Mouse (Mus musculus): ENCODE results near the gene Amdhd2.

DNA sequence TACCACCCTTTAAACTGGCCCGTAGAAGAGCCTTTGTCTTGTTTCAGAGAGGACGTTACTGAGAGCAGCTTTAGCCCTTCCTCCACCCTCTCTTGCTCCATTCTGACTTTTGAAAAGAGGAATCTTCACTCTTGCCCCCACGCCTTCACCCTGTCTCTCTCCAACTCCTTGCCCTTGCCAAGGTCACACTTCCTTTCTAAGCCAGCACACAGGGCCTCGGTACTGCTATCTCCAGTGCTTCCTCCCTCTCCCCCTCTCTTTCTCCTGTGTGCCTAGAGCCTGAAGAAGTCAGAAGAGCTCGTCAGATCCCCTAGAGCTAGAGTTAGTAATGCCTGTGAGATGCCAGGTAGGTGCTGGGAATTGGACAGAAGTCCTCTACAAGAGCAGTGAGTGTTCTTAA, 7.2 kb upstream of the Amdhd2 start:
- no peak for TF ChIP-seq POLR2A (IDR thresholded peaks at IDR 0.05; ENCODE audit: insufficient read depth, low read length)
- no peak for TF ChIP-seq CTCF (IDR thresholded peaks at IDR 0.05; ENCODE audit: low read depth, low read length)

Data from ES-Bruce4 (cell line).